ENCODE assay signal across 8 mouse cellular contexts in genomic region chr2:105398636-105399084, GRCm38 (mm10). TPM values are rescaled to one million over a fixed set of nuclear protein-coding genes. Genes with fewer than 3 reads are reported as not detected.
DNase-seq lines count a peak whose midpoint lies in the region; ATAC-seq and TF ChIP-seq lines count a peak whose summit lies in the region.

No protein-coding gene starts in this region.

- intact Hi-C loops in heart, postnatal 10 days (cut with DNase I) = no loop called here

- WGBS in forebrain, embryonic 16.5 days = under 1% methylated on average over 31 of the region's 31 CpGs
- under 1% methylated on average over 31 of the region's 31 CpGs for WGBS in liver, embryonic 14.5 days (ENCODE audit: insufficient replicate concordance)
- under 1% methylated on average over 31 of the region's 31 CpGs for WGBS in neural tube, embryonic 12.5 days

- H3K36me3 ChIP-seq in forebrain, embryonic 16.5 days (ENCODE audit: control insufficient read depth, insufficient read depth) = no peaks in the 10 kb centered on the region
- peaks cover 4% of the 10 kb centered on the region; the same call in 1 of the 2 replicates for H3K36me3 ChIP-seq in liver, embryonic 14.5 days (replicated peaks; ENCODE audit: control insufficient read depth, insufficient read depth, low read depth)
- 0 out of 2 replicates have a peak, but pooled peaks cover 3% of the 10 kb centered on the region for H3K36me3 ChIP-seq in neural tube, embryonic 12.5 days

- peaks cover 10% of the 10 kb centered on the region; the same call in 1 of the 2 replicates for H3K4me1 ChIP-seq in forebrain, embryonic 16.5 days (replicated peaks; ENCODE audit: control insufficient read depth, insufficient read depth, low read length)
- peaks cover 19 to 39% of the 10 kb centered on the region in 2 experiments for H3K4me1 ChIP-seq in liver, embryonic 14.5 days (replicated peaks; ENCODE audit: control insufficient read depth in 2 of 2, insufficient read depth in 2 of 2, low read length in 1 of 2)
- peaks cover 21% of the 10 kb centered on the region for H3K4me1 ChIP-seq in neural tube, embryonic 12.5 days

- TF ChIP-seq EP300 in liver, embryonic 14.5 days (IDR thresholded peaks at IDR 0.05; ENCODE audit: low read depth) = no peak

- H3K4me2 ChIP-seq in forebrain, embryonic 16.5 days (ENCODE audit: low read length) = peak overlapping the region; percentile 80
- H3K4me2 ChIP-seq in liver, embryonic 14.5 days (ENCODE audit: low read depth) = peak overlapping the region; percentile 78
- H3K4me2 ChIP-seq in neural tube, embryonic 12.5 days (replicated peaks) = peak overlapping the region; percentile 94

- peak; percentile 67 to 74 for DNase-seq in heart, adult 18-20 months
- no peak for DNase-seq in heart, postnatal 10 days
- peak; percentile 57 to 90 for DNase-seq in adrenal gland, adult (ENCODE audit: inconsistent age in 2 of 2, low spot score in 1 of 2)
- DNase-seq in induced T-regulatory cell, adult 2 months (ENCODE audit: low read depth) = peak; percentile 83
- DNase-seq in liver, embryonic 14.5 days (ENCODE audit: low read depth in 3 of 3, low spot score in 3 of 3) = no peak
- peak; percentile 38 to 51 for DNase-seq in urinary bladder, postnatal 36 days (ENCODE audit: low spot score in 2 of 2)

- TF ChIP-seq CTCF in liver, embryonic 14.5 days (IDR thresholded peaks at IDR 0.05; ENCODE audit: low read depth) = no peak

- H3K9ac ChIP-seq in forebrain, embryonic 16.5 days (replicated peaks; ENCODE audit: low read depth, low read length) = peak overlapping the region; percentile 71
- peak overlapping the region; percentile 43 for H3K9ac ChIP-seq in liver, embryonic 14.5 days (replicated peaks)
- H3K9ac ChIP-seq in neural tube, embryonic 12.5 days = peak overlapping the region; percentile 85

- no peaks in the 10 kb centered on the region for H3K9me3 ChIP-seq in forebrain, embryonic 16.5 days (ENCODE audit: control insufficient read depth, low read length)
- no peaks in the 10 kb centered on the region for H3K9me3 ChIP-seq in liver, embryonic 14.5 days (ENCODE audit: control insufficient read depth, low read length)
- H3K9me3 ChIP-seq in neural tube, embryonic 12.5 days = no peaks in the 10 kb centered on the region

- H3K27ac ChIP-seq in forebrain, embryonic 16.5 days (ENCODE audit: low read length) = peak overlapping the region; percentile 29
- H3K27ac ChIP-seq in liver, embryonic 14.5 days = no peak overlapping the region; the same call in 1 of the 2 replicates
- peak overlapping the region; percentile 60; the same call in 1 of the 2 replicates for H3K27ac ChIP-seq in neural tube, embryonic 12.5 days

- peak; percentile 57 for ATAC-seq in forebrain, embryonic 16.5 days
- ATAC-seq in liver, embryonic 14.5 days (ENCODE audit: insufficient read depth) = peak; percentile 55
- peak; percentile 64 for ATAC-seq in neural tube, embryonic 12.5 days (ENCODE audit: low FRiP score, low read depth)

- peak overlapping the region; percentile 63 for H3K4me3 ChIP-seq in forebrain, embryonic 16.5 days (replicated peaks; ENCODE audit: low read length)
- H3K4me3 ChIP-seq in liver, embryonic 14.5 days (ENCODE audit: insufficient read depth in 1 of 2, low read depth in 2 of 2, low read length in 2 of 2) = peak overlapping the region; percentile 76 to 81
- H3K4me3 ChIP-seq in neural tube, embryonic 12.5 days = peak overlapping the region; percentile 69

- no peaks in the 10 kb centered on the region for H3K27me3 ChIP-seq in forebrain, embryonic 16.5 days (replicated peaks; ENCODE audit: control insufficient read depth, insufficient read depth, low read length)
- H3K27me3 ChIP-seq in liver, embryonic 14.5 days (ENCODE audit: control insufficient read depth, insufficient read depth, low read length) = no peaks in the 10 kb centered on the region
- H3K27me3 ChIP-seq in neural tube, embryonic 12.5 days (replicated peaks) = no peaks in the 10 kb centered on the region

RNA-seq across cellular contexts. Expression of gene Rcn1, which starts 0.5 kb away (rescaled TPM):
- 10 to 100 TPM; 22.7 to 25.0 TPM for total RNA-seq in heart, adult 18-20 months (2021)
- total RNA-seq in heart, postnatal 10 days (2021) = 10 to 100 TPM; 40.5 to 50.9 TPM
- polyA plus RNA-seq in forebrain, embryonic 16.5 days (2015; fragmentation: Nextera tagmentation; extraction: Ambion mirVana) = 46.7 and 53.9 TPM in 2 replicates
- 5.6 and 9.3 TPM in 2 replicates for polyA plus RNA-seq in liver, embryonic 14.5 days (2012; rRNA removed)
- 14.4 and 17.2 TPM in 2 replicates for polyA plus RNA-seq in liver, embryonic 14.5 days (2014; fragmentation: Nextera tagmentation; extraction: Ambion mirVana)
- 109 and 111 TPM in 2 replicates for polyA plus RNA-seq in neural tube, embryonic 12.5 days (2016; fragmentation: Nextera tagmentation; extraction: Ambion mirVana)

Comparison
In these comparisons a context has a peak if more than half of its experiments do, and no peak if none do; other contexts are left out.
1. DNase-seq: peak in heart, adult 18-20 months (2 of 2), adrenal gland, adult (2 of 2), induced T-regulatory cell, adult 2 months (single experiment) and urinary bladder, postnatal 36 days (2 of 2); none in heart, postnatal 10 days (0 of 2) and liver, embryonic 14.5 days (0 of 3).
2. Peak in every context shown above with its lines, with median percentiles within 50 percentile points of each other: ATAC-seq, H3K4me2 ChIP-seq, H3K4me3 ChIP-seq and H3K9ac ChIP-seq.